Mouse (Mus musculus): ENCODE measurements around the gene Slc4a1.

Gene Slc4a1

GRCm38 (mm10) chr11:102319410-102319792 is 46.6 kb downstream of the Slc4a1 start, which contains the start of gene Ubtf:
Gene Ubtf, minus strand, starts transcription at chr11:102319742.
- peak; percentile 87 for DNase-seq

GRCm38 (mm10) chr11:102318576-102319409 is 47.2 kb downstream of the Slc4a1 start:
- peak; percentile 76 for DNase-seq

DNA sequence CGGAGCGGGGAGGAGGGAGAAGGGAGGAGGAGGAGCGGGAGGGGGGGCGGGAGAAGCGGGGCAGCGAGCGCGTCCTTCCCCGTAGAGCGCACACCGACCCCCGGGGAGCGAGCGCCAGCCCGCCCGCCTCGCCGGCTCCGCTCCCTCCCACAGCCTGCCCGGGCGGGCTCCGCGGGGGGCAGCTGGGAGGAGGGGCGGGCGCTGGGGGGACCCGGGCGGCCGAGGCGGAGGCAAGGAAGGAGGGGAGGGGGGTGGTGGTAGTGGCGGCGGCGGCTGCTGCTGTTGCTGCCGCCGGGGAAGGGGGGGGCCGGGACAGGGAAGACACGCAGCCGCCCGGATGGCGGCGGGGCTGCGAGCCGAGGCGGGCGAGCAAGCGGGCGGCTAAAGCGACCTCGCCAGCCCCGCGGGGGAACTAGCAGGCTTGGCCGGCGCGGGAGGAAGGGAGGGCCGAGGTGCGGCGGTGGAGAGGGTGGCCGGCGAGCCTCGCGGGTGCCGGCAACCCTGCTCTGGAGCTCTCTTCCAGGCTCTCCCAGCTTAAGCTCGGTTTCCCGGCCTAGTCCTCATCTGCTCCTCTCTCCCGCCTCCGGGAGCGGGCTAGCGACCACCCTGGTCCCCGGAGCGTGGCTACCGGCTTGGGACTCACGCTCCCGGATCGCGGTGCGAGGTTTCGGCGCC is 48.0 kb downstream of the Slc4a1 start:
- peak; percentile 91 for DNase-seq

DNA sequence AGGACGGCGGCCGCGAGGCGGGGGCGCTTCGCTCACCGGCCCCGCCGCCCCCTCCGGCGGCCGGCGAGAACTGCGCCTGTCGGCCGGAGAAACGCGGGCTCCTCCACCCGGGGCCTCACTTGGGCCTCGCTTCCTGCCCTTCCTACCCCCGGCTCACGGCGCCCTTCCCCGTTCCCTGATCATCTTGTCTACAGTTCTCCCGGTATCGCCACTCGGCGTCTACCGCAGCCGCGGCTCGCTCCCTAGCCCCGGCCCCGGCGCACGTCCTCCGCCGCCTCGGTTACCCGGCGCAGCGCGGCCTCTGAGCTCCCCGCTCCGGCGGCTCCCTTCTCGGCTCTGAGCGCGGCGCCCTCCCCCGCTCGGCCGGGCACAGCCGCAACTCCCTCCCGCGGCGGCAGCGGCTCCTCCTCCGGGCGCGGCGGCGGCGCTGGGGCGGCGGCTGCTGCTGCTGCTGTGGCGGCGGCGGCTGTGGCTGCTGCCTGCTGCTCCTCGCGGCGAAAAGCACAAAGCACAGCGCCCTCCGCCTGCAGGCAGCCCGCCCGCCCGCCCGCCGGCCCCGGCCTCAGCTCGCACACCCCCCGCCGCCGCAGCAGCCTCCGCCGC is 48.6 kb downstream of the Slc4a1 start:
- peak; percentile 74 for DNase-seq

DNA sequence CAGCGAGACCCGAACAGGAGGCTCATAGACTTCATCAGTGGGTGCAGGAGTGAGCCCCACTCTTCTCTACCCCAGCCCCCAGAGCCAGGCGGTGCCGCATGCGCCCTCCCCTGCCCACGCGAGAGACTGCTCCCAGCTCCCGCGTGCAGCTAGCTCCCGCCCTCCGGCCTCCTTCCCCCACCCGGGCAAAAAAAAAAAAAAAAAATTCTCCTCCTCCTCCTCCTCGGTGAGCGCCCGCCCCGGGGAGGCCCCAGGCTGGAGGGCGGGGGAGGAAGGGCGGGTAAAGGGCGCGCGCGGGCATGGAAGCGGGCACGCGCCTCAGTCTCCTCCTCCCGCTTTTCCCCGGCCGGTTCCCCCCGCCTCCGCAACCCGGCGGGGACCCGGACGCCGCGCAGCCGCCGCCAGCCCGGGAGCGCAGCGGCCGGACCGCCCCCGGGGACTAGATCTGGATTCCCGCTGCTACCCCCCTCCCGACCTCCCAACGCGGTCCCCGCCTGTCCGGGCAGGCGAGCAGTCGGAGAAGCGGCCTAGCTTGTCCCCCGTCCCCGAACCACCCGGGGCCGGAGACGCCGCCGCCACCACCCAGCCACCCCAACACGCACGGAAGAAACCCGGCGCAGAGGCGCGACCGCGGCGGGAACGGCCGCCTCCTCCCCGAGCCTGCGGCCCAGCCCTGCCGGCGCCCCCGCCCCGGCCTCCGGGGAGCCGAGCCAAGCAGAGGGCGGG is 49.3 kb downstream of the Slc4a1 start:
- peak; percentile 95 for DNase-seq

DNA sequence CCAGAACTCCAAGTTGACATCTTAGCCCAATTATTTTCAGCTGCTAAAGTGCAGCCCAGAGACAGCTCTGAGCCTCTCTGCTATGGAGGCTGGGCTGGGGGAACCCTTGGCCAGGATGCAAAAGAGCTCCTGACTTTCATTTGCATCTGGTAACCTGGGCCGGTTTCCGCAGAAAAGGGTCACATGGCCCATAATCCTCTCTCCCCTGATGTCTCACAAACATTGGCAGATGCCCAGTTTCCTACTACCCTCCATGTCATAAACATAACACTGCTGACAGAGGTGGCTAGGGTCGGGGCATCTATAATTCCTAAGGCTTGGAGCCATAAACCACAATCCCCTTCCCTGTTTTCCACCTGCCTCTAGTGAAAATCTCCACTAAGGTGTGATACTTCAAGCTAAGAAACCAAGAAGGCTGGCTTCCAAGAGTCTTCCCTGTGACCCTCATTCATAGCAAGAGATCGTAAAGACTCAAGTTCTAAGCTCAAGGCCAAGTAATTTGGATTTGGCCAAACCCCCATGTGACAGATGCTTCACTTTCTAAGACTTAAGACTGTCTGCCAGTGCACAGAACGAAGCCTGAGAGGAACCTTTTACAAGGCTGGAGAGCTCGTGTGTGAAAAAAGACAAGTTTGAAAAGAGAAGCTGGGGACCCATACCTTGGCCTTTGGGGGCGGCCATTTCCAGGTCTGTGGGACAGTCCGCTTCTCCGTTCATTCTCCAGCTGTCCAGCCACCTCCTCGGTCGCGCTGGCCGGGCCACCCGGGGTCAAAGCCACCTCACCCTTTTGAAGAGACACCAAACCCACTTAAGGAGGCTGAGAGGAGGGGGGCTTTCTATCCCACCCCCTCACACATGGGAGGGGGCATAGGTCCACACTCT is 50.1 kb downstream of the Slc4a1 start:
- no peak for DNase-seq

GRCm38 (mm10) chr11:102314321-102314720 is 51.7 kb downstream of the Slc4a1 start:
- no peak for DNase-seq

GRCm38 (mm10) chr11:102312586-102312985 is 53.4 kb downstream of the Slc4a1 start:
- DNase-seq: no peak

DNA sequence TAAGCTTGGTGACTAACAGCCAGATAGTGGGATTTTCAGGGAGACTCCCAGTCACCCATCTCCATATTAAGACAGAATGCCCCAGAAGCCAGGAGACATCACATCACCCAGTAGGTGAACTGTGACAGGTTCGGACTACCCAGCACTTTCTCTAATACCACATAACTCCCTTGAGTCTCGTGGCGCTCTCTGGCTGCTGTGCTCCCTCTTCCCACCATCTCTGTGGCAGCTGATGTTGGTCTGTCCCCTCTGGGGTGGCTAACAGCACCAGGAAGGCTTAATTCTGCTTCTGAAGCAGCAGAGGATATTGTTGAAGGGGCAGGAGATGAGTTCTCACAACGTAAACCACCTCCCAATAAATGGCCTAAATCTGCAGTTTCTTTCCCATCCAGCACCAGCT is 54.0 kb downstream of the Slc4a1 start:
- no peak for DNase-seq

GRCm38 (mm10) chr11:102310768-102311695 is 55.0 kb downstream of the Slc4a1 start:
- peak; percentile 40 for DNase-seq

DNA sequence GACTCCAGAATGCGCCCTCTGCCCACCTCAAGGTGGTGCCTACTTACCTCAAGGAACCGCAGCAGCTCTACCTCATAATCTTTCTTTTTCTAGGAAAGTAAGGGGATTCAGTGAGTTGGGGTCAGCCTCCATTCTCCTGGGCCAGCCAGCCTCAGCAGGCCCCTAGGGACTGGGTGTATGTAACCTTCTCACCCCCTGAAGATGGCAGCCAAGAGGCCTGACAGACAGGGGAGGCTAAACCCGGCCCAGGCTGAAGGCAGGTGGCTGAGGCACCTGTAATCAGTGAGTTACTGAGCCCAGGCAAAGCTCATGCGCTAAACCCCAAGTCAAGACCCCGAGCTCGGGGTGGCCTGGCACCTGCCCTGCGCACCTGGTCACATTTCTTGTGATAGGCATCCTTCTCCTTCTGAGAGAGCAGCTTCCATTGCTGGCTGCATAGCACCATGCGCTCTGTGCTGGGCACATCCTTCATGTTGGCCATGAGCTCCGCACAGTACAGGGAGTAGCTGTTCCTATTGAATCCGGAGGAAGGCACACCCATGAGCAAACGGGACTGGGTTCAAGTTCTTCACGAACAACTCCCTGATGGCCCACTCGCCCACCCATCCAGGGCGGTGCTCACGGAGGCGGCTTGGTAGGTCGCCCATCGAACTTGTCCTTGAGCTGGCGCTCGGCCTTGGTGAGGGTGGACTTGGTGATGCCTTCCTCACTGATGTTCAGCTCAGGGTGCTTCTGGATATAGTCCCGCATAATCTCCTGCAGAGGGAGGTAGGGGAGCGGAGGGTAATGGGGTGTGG is 56.0 kb downstream of the Slc4a1 start:
- no peak for DNase-seq

- peak; percentile 98 for DNase-seq
Measured at GRCm38 (mm10) chr11:102308979-102309378, 57.0 kb downstream of the Slc4a1 start.

DNA sequence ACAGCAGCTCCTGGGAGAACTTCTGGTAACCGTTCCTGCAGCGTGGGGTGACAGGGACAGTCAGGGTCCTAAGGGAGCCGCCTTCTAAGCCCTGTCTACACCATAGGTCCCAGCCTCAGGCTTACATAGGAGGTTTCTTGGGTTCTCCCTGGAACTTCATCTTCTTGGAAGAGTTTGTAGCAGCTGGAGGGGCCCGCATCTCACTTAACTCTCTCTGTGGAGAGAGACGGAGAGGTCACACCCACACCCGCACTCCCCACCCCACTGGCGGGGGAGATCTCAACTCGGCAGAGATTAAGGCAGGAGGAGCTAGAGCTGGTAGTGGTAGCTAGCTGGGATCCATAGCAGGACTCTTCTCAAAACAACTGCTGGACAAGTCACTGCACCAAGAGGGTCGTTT is 57.9 kb downstream of the Slc4a1 start:
- no peak for DNase-seq

- DNase-seq: no peak
Measured at GRCm38 (mm10) chr11:102305359-102305758, 60.6 kb downstream of the Slc4a1 start.

- no peak for DNase-seq
Measured at GRCm38 (mm10) chr11:102304141-102304540, 61.9 kb downstream of the Slc4a1 start.

GRCm38 (mm10) chr11:102299839-102300238 is 66.2 kb downstream of the Slc4a1 start:
- peak; percentile 78 for DNase-seq
